Mouse (Mus musculus): Measurements from ENCODE around the gene Slc5a1. TPM values are rescaled to one million over a fixed set of nuclear protein-coding genes. Genes with fewer than 3 reads are reported as not detected.

Slc5a1 gene
- not detected for polyA plus RNA-seq (2017; shearing (Covaris generic))

DNA sequence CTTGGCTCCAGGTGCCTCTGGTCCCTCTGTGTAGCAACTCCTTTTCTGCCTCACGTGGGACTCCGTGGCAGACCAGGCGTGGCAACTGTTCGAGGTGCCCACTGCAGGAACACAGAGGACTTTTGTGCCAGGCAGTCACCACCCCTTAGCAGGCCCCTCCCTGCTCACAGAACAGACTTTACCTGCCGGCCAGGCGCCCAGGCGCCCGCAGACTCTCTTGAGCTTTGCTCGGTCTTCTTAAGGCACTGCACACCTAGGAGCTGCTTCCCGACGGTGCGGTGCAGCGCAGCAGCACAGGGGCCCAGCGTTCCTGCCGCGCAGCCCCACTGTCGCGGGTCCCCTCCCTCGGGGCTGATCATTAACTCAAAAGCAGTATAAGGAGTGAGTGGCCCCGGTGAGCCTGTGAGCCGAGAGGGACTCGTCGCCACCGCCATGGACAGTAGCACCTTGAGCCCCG lies at the start of gene Slc5a1:
TSS of gene Slc5a1 (plus strand) at position 195 of the 457 bp plus-strand sequence.

Other genes starting within 250 kb of the Slc5a1 start
- 36.9 TPM for gene Prr14l, start 250.0 kb upstream of the Slc5a1 start, polyA plus RNA-seq (2017; shearing (Covaris generic))
- 29.2 TPM for gene Depdc5, start 240.5 kb upstream of the Slc5a1 start, polyA plus RNA-seq (2017; shearing (Covaris generic))
- 217 TPM for gene Ywhah, start 85.4 kb upstream of the Slc5a1 start, polyA plus RNA-seq (2017; shearing (Covaris generic))
- gene Spon2, start 114.2 kb downstream of the Slc5a1 start, polyA plus RNA-seq (2017; shearing (Covaris generic)): not detected
- gene Ctbp1, start 170.8 kb downstream of the Slc5a1 start, polyA plus RNA-seq (2017; shearing (Covaris generic)): 14.3 TPM
- 115 TPM for gene Maea, start 231.3 kb downstream of the Slc5a1 start, polyA plus RNA-seq (2017; shearing (Covaris generic))

All from inflammation-experienced regulatory T-cells, adult 16 weeks (primary cell).